Mouse (Mus musculus) liver, embryonic 14.5 days (tissue): ENCODE measurements at regions not wholly inside any gene's neighbourhood (a gene's known extent, or its start where the extent isn't known, plus 50 kb on each side); places are given as distances from the start of the nearest gene placed in this dataset.

ENCODE experiments used
- CTCF ChIP-seq: IDR thresholded peaks from 2 replicates; pipeline ENCODE4 v1.5.1; 2016; ENCODE audit warnings: antibody characterized with exemption, low read depth, control low read depth
- EP300 ChIP-seq: IDR thresholded peaks from 2 replicates; pipeline ENCODE4 v1.6.1; 2016; ENCODE audit warnings: antibody characterized with exemption, low read depth

DNA sequence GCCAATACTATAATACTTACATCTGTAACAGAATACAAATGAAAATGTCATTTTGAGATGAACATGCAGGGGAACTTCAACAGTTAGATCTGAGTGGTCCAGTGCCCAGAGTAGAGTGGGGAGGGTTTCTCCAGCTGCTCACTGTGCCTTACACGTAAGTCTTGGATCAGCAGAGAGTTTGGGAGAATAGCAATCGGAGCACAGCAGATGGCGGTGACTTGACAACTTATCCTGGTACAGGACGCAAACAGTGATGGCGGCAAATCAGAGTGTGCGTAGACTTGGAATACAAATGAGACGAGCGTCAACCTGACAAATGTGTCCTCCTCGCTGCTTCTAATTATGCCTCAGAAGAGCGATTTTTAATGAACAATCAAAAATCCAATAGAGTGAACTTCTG is 527.6 kb downstream of the Adgrl2 start:
- TF ChIP-seq CTCF (no peak), EP300 (no peak)
